Mouse (Mus musculus): ENCODE results near the gene Kcnc3.

The Kcnc3 gene

GRCm38 (mm10) chr7:44596996-44597538, 6.6 kb downstream of the Kcnc3 start:
- DNase-seq (ENCODE audit: low spot score in 2 of 2): no peak

GRCm38 (mm10) chr7:44597666-44598065, 7.2 kb downstream of the Kcnc3 start:
- DNase-seq (ENCODE audit: low spot score in 2 of 2): no peak

- DNase-seq (ENCODE audit: low spot score in 2 of 2): no peak
Observed at GRCm38 (mm10) chr7:44598336-44598735, 7.9 kb downstream of the Kcnc3 start.

GRCm38 (mm10) chr7:44600691-44601262, 10.3 kb downstream of the Kcnc3 start:
- DNase-seq (ENCODE audit: low spot score in 2 of 2): no peak

GRCm38 (mm10) chr7:44601646-44602045, 11.2 kb downstream of the Kcnc3 start:
- no peak for DNase-seq (ENCODE audit: low spot score in 2 of 2)

- DNase-seq (ENCODE audit: low spot score in 2 of 2): peak; percentile 48 to 54
Observed at GRCm38 (mm10) chr7:44602443-44602842, 12.0 kb downstream of the Kcnc3 start.

GRCm38 (mm10) chr7:44603186-44603855, 12.9 kb downstream of the Kcnc3 start:
- DNase-seq (ENCODE audit: low spot score in 2 of 2): no peak

- DNase-seq (ENCODE audit: low spot score in 2 of 2): no peak
Observed at GRCm38 (mm10) chr7:44604139-44604606, 13.7 kb downstream of the Kcnc3 start.

GRCm38 (mm10) chr7:44604619-44605018, 14.2 kb downstream of the Kcnc3 start:
- DNase-seq (ENCODE audit: low spot score in 2 of 2): no peak

- no peak for DNase-seq (ENCODE audit: low spot score in 2 of 2)
Observed at GRCm38 (mm10) chr7:44605436-44605835, 15.0 kb downstream of the Kcnc3 start.

- DNase-seq (ENCODE audit: low spot score in 2 of 2): no peak
Observed at GRCm38 (mm10) chr7:44606171-44606901, 15.9 kb downstream of the Kcnc3 start.

- no peak for DNase-seq (ENCODE audit: low spot score in 2 of 2)
Observed at GRCm38 (mm10) chr7:44612192-44612591, 21.7 kb downstream of the Kcnc3 start.

GRCm38 (mm10) chr7:44614041-44614688, 23.7 kb downstream of the Kcnc3 start:
- no peak for DNase-seq (ENCODE audit: low spot score in 2 of 2)

- no peak for DNase-seq (ENCODE audit: low spot score in 2 of 2)
Observed at GRCm38 (mm10) chr7:44615309-44615708, 24.8 kb downstream of the Kcnc3 start.

GRCm38 (mm10) chr7:44615987-44616386, 25.5 kb downstream of the Kcnc3 start:
- DNase-seq (ENCODE audit: low spot score in 2 of 2): no peak

- DNase-seq (ENCODE audit: low spot score in 2 of 2): no peak
Observed at GRCm38 (mm10) chr7:44617059-44617458, 26.6 kb downstream of the Kcnc3 start.

- DNase-seq (ENCODE audit: low spot score in 2 of 2): no peak
Observed at GRCm38 (mm10) chr7:44623714-44624542, 33.5 kb downstream of the Kcnc3 start.

- DNase-seq (ENCODE audit: low spot score in 2 of 2): no peak
Observed at GRCm38 (mm10) chr7:44624543-44624826, 34.0 kb downstream of the Kcnc3 start.

- DNase-seq (ENCODE audit: low spot score in 2 of 2): no peak
Observed at GRCm38 (mm10) chr7:44624828-44625227, 34.4 kb downstream of the Kcnc3 start.

GRCm38 (mm10) chr7:44625241-44626067, 35.0 kb downstream of the Kcnc3 start:
- no peak for DNase-seq (ENCODE audit: low spot score in 2 of 2)

- DNase-seq (ENCODE audit: low spot score in 2 of 2): no peak
Observed at GRCm38 (mm10) chr7:44626068-44626385, 35.6 kb downstream of the Kcnc3 start.

Measured in frontal cortex, postnatal 14 days (tissue).